Mouse (Mus musculus) MEL (cell line): ENCODE results near the gene Ank2.

Source experiments
- CTCF ChIP-seq, 3 experiments: IDR thresholded peaks in 2 of 3; conservative IDR thresholded peaks in 1 of 3; 2 replicates each; pipeline ENCODE4 v1.5.1; 2011 to 2012; ENCODE audit warnings: low read length in 3 of 3, low read depth in 2 of 3, mild to moderate bottlenecking in 2 of 3, improper control_type of control experiment in 1 of 3, inconsistent platforms in 1 of 3, mixed read lengths in 1 of 3, moderate library complexity in 1 of 3; ENCODE audit not compliant: control insufficient read depth in 1 of 3, insufficient read depth in 1 of 3, poor library complexity in 1 of 3, severe bottlenecking in 1 of 3
- EP300 ChIP-seq, 2 experiments: IDR thresholded peaks; 2 replicates each; pipeline ENCODE4 v1.6.1; 2011; ENCODE audit warnings: improper control_type of control experiment in 2 of 2, low read length in 2 of 2, low read depth in 1 of 2, mild to moderate bottlenecking in 1 of 2
- GATA1 ChIP-seq: IDR thresholded peaks from 2 replicates; pipeline ENCODE4 v1.6.1; 2011; ENCODE audit warnings: low read depth, low read length, improper control_type of control experiment
- MAFK ChIP-seq: IDR thresholded peaks from 2 replicates; pipeline ENCODE4 v1.6.1; 2011; ENCODE audit warnings: low read depth, mild to moderate bottlenecking, low read length, improper control_type of control experiment, borderline replicate concordance
- MAX ChIP-seq: IDR thresholded peaks from 2 replicates; pipeline ENCODE4 v1.6.1; 2011; ENCODE audit warnings: low read length, improper control_type of control experiment
- MEF2A ChIP-seq: IDR thresholded peaks from 2 replicates; pipeline ENCODE4 v1.6.1; 2014; ENCODE audit warnings: low read depth, mild to moderate bottlenecking, inconsistent platforms, low read length, improper control_type of control experiment; ENCODE audit not compliant: poor library complexity, insufficient replicate concordance, severe bottlenecking; ENCODE audit errors: extremely low read depth
- MYC ChIP-seq: IDR thresholded peaks from 2 replicates; pipeline ENCODE4 v1.6.1; 2011; ENCODE audit warnings: low read depth, mild to moderate bottlenecking, low read length, improper control_type of control experiment, moderate library complexity
- NRF1 ChIP-seq: IDR thresholded peaks from 2 replicates; pipeline ENCODE4 v1.6.1; 2014; ENCODE audit warnings: low read depth, mild to moderate bottlenecking, inconsistent platforms, low read length, improper control_type of control experiment, moderate library complexity; ENCODE audit not compliant: poor library complexity, insufficient read depth, severe bottlenecking
- POLR2A ChIP-seq, 2 experiments: IDR thresholded peaks; 2 replicates each; pipeline ENCODE4 v1.6.1; 2011 to 2012; ENCODE audit warnings: low read length in 2 of 2, mild to moderate bottlenecking in 2 of 2, control low read depth in 1 of 2, improper control_type of control experiment in 1 of 2, low read depth in 1 of 2, moderate library complexity in 1 of 2; ENCODE audit not compliant: control insufficient read depth in 1 of 2, insufficient read depth in 1 of 2, poor library complexity in 1 of 2
- POLR2AphosphoS2 ChIP-seq: IDR thresholded peaks from 2 replicates; pipeline ENCODE4 v1.6.1; 2011; ENCODE audit warnings: low read length, improper control_type of control experiment
- POLR2AphosphoS5 ChIP-seq: IDR thresholded peaks from 2 replicates; pipeline ENCODE4 v1.6.1; 2012; ENCODE audit warnings: low read depth, borderline replicate concordance, mild to moderate bottlenecking, inconsistent platforms, low read length, moderate library complexity, mixed read lengths
- TBP ChIP-seq: IDR thresholded peaks from 2 replicates; pipeline ENCODE4 v1.8.0; 2011; ENCODE audit warnings: low read depth, low read length, improper control_type of control experiment
- ZC3H11A ChIP-seq: IDR thresholded peaks from 2 replicates; pipeline ENCODE4 v1.6.1; 2012; ENCODE audit warnings: low read depth, mild to moderate bottlenecking, inconsistent platforms, low read length, improper control_type of control experiment

- TF ChIP-seq POLR2A (IDR thresholded peaks at IDR 0.05; ENCODE audit: control insufficient read depth in 1 of 2, insufficient read depth in 1 of 2, low read depth in 1 of 2, low read length in 2 of 2, poor library complexity in 1 of 2) (no peak), MAX (no peak), GATA1 (no peak), ZC3H11A (no peak), CTCF (IDR thresholded peaks at IDR 0.05 in 2 of 3, conservative IDR thresholded peaks at IDR 0.05 in 1 of 3; ENCODE audit: control insufficient read depth in 1 of 3, insufficient read depth in 1 of 3, low read depth in 2 of 3, low read length in 3 of 3, poor library complexity in 1 of 3, severe bottlenecking in 1 of 3) (no peak), MAFK (no peak), POLR2AphosphoS2 (no peak), EP300 (IDR thresholded peaks at IDR 0.05; ENCODE audit: low read depth in 1 of 2, low read length in 2 of 2) (no peak), TBP (no peak), NRF1 (no peak), MYC (no peak), MEF2A (no peak), POLR2AphosphoS5 (no peak)
These were observed 380.4 kb downstream of the Ank2 start for GRCm38 (mm10) chr3:127118777-127119176.
